Mouse (Mus musculus): ENCODE measurements around the gene Tbl1x.

Tbl1x gene

DNA sequence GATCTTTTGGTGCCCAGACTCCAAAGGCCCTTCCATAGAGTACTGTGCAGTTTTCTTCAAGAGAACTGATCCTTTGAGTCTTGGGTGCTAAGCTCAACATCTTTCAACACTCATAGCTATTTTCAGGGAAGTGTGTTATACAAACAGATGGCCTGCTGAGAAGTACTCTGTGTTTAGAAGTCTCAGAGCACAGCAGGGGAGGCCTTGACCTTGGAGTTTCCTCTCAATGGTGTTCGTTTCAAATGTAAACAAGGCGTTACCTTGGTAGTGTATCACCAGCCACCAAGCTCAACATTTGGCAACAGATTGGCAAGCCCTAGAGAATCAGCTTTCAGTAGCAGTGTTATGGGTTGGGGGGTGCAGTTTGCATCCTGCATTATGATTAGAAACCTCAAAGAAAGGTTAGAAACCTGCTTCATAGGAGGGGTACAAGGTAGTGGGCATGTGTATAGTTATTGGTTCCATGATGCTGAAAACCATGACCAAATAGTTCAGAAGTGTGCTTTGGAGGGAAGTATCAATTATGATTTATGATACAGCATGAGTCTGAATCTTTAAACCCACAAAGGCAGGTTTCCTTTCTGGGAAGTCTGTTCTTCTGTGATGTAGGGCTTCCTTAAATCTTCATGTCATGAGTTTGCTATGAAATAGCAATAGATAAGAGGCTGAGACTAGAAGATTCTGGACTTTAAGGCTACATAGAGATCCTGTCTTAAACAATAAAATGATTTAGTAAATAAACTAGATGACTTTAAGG is 98.3 kb downstream of the Tbl1x start:
- peak; percentile 2 for DNase-seq (ENCODE audit: low read depth, low spot score)

DNA sequence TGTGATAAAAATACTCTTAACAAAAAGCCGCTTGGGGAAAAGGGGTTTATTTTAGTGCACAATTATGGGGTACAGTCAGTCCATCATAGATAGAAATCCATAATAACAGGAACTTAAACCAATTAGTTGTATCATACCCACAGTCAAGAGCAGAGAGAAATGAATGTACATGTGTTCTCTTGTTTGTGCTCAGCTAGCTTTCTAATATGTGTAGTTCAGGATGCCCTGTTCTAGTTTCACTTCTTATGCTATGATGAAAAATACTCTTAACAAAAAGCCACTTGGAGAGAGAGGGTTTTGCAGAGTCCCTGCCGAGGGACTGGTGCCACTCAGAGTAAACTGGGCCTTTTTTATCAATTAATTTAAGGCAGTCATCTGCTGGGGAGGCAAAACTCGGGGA is 101.1 kb downstream of the Tbl1x start:
- DNase-seq (ENCODE audit: low read depth, low spot score) = no peak

DNA sequence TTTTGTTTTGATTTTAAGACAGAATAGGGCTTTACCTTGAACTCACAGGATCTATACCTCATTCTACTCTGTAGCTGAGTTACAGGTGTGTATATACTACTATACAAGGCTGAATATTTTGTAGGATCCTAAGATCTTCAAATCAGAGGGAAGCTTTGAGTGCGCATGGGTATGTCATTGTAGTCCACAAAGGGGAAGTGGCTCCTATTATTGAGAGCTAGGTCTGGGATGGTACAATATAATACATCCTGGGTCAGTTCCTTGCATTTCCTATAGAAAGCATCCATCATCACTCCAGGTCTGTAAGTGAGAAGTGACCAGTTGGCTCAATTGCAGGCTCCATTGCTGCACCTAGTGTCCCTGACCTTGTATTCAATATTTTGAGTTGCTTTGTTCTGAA is 102.2 kb downstream of the Tbl1x start:
- DNase-seq (ENCODE audit: low read depth, low spot score) = no peak

DNA sequence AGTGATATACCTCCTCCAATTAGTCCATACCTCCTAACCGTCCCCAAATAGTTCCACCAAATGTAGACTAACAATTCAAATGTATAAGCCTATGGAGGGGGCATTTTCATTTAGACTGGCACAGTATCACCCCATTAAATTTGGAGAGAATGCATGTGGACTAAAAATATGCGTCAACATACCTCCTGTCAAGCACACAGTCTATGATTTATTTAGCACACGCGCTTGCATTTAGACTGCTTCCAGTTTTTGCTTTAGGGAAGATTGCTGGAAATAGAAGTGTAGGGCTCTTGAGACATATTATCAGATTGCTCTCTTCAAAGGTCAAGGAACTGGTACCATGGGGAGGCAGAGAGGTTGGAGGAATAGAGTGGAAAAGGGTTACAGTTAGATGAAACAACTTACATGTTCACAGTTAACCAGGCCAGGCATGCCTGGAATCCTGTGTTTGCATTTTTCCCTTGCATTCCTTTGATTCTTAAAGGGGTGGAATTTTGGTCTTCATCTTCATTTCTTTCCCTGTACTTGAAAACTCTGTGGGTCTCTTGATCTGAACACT is 105.0 kb downstream of the Tbl1x start:
- no peak for DNase-seq (ENCODE audit: low read depth, low spot score)

DNA sequence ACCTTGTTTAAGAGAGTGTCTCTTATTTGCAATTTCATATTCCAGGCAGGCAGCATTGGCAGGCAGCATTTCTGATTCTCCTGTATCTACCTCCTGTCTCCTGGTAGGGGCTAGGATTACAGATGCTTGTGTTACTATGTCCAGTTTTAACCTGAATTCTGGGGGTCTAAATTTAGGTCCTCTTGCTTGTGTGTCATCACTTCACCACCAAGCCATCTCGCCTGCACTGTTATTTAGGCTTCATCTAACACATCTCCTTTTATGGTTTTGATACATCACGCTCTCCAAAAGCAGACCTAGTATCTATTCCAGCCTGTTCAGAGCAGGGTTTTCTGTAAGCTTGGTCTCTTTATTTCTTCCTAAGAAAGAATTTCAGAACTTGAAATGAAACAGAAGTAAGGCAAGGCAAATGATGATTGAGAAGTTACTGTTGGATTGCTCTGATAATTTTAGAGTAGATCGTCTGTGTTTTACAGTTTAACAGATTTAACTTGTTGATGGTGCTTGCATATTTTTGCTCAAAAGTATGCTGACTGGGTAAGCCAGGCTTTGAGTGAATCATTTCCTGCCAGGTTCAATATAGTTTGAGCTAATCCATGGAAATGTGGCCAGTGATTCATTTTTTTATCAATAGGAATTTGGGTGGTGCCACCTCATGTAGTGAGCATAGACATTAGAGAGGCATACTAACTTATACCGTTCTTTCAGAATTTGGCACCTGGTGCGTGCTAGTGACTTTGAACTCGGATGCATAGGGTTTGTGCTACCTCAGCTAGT is 106.7 kb downstream of the Tbl1x start:
- DNase-seq (ENCODE audit: low read depth, low spot score) = no peak

DNA sequence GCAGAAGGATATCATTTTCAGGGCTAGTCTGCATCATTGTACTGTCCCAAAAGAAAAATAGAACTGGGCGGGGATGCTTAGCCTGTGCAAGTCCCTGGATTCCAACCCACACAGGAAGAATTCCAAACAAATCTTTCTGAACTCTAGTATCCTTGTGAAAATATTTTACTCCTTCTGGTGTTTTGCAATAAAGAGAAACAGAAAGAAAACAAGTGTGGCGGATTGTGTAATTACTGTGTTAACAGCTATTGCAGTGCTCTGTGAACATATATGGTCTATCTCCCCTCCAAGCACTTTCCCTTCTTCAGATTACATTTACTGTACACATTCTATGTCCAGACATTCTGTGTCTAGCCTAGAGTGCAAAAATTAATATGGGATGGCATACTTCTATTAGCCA is 119.6 kb downstream of the Tbl1x start:
- no peak for DNase-seq (ENCODE audit: low read depth, low spot score)

DNA sequence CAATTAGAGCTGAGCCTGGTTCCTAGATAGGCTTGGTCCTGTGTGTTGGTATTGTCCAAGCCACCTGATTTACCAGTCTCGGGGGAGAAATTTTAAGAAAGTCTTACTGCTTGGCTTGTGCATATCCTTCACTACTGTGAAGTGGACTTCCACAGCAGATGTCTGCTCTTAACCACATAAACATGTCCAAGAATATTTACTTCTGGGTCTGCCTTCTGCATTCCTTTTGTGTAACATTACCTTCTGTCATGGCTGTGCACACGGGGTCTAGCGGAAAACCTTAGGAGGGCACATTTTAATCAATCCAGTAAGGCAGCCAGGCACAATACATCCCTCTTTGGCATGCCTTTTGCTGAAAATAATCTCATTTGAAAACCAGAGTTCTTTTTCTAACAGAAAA is 125.7 kb downstream of the Tbl1x start:
- DNase-seq (ENCODE audit: low read depth, low spot score) = no peak

- peak; percentile 72 for DNase-seq (ENCODE audit: low read depth, low spot score)
Measured at GRCm38 (mm10) chrX:77638076-77638475, 127.3 kb downstream of the Tbl1x start.

GRCm38 (mm10) chrX:77640301-77640700 is 129.5 kb downstream of the Tbl1x start:
- peak; percentile 31 for DNase-seq (ENCODE audit: low read depth, low spot score)

DNA sequence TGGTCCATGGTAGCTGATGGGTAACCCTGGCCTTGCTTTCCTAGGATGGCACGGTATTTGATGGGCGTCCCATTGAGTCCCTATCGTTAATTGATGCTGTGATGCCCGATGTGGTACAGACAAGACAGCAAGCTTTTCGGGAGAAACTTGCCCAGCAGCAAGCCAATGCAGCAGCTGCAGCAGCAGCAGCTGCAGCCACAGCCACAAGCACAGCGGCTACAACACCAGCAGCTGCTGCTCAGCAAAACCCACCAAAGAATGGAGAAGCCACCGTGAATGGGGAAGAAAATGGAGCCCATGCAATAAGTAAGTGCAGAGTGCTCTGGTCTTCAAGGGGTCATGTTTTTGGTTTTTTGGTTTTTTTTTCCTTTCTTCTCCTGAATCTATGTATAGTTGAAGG is 135.4 kb downstream of the Tbl1x start:
- no peak for DNase-seq (ENCODE audit: low read depth, low spot score)

- DNase-seq (ENCODE audit: low read depth, low spot score) = no peak
Measured at GRCm38 (mm10) chrX:77650246-77650645, 139.4 kb downstream of the Tbl1x start.

DNA sequence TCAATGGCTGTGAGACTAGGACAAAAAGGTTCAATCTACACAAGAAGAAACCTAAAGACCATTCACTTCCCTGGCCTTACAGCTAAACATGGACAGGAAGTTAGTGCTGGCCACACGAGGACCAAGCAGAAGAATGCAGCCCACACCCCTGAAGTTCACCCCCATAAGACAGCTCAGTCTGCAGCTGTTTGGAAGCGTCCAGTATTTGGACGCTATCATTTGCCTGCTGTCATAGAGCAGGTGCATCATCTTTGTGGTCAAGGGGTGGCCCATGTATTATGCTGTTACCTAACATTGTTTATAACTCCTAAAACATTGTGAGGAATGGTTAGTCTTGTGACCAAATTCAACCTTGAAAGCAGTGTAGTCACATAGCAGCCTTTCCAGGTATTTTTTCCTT is 151.2 kb downstream of the Tbl1x start:
- no peak for DNase-seq (ENCODE audit: low read depth, low spot score)

GRCm38 (mm10) chrX:77663276-77663675 is 152.5 kb downstream of the Tbl1x start:
- no peak for DNase-seq (ENCODE audit: low read depth, low spot score)

GRCm38 (mm10) chrX:77665030-77665429 is 154.2 kb downstream of the Tbl1x start:
- no peak for DNase-seq (ENCODE audit: low read depth, low spot score)

GRCm38 (mm10) chrX:77666911-77667310 is 156.1 kb downstream of the Tbl1x start:
- DNase-seq (ENCODE audit: low read depth, low spot score) = no peak

- no peak for DNase-seq (ENCODE audit: low read depth, low spot score)
Measured at GRCm38 (mm10) chrX:77667441-77667840, 156.6 kb downstream of the Tbl1x start.

DNA sequence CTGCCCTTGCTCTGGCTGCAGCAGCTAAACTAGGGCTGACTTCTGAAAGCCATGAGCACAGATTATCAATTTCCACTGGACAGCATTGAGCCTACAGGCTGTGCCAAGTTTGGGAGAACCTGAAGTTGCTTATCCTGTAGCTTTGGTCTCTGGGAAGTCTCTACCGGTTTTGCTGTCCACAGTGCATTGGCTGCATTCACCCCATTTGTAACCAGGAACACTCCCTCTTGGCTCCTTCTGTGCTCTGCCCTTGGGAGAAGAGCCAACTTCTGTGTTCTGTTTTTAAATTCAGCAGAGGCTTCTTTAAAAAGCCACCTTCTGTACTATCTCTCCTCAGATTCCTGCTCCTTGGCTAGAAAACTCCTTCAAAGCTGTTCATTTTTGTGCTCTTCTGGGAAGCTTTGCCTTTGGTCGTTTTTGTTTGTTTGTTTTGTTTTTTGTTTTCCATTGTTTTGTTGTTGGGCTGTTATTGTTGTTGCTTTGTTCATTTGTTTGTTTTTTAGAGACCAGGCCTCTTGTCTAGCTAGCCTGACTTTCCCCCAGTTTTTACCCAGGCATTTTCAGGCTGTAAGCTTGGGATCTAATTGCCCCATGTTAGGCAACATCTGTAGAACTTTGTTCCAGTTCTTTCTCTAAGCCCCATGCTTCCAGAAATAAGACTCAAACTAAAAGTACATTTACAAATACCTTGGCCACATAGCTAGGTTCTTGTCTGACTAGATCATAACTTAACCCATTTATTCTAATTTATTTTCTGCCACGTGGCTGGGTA is 159.2 kb downstream of the Tbl1x start:
- DNase-seq (ENCODE audit: low read depth, low spot score) = no peak
